Mouse (Mus musculus) ES-E14 (cell line): ENCODE data around the gene Zfp382. TPM values are rescaled to one million over a fixed set of nuclear protein-coding genes. Genes with fewer than 3 reads are reported as not detected.

Experiments
- DNase-seq: peaks from one replicate; pipeline ENCODE4 v3.0.0-alpha.2; 2013; ENCODE audit warnings: low read depth, low spot score
- H3K27ac ChIP-seq: 2 replicates; pipeline ENCODE4 v1.5.1; 2012; ENCODE audit warnings: low read depth, mild to moderate bottlenecking, low read length, moderate library complexity, mixed read lengths; ENCODE audit not compliant: poor library complexity, insufficient read depth, severe bottlenecking
- H3K36me3 ChIP-seq: 2 replicates; pipeline ENCODE4 v1.6.1; 2012; ENCODE audit warnings: mild to moderate bottlenecking, low read length, moderate library complexity, mixed read lengths; ENCODE audit not compliant: control insufficient read depth, poor library complexity, insufficient read depth, severe bottlenecking
- H3K4me1 ChIP-seq, 2 experiments: fragments of 150-350 bp in 1 of 2; sonication (generic) in 1 of 2; 2 replicates each; pipeline ENCODE4 v1.6.1; 2012; ENCODE audit warnings: low read length in 2 of 2, mild to moderate bottlenecking in 1 of 2, mixed read lengths in 1 of 2; ENCODE audit not compliant: control insufficient read depth in 2 of 2, insufficient read depth in 2 of 2, poor library complexity in 1 of 2
- H3K4me3 ChIP-seq, 2 experiments: fragments of 150-350 bp in 1 of 2; sonication (generic) in 1 of 2; 2 replicates each; pipeline ENCODE4 v1.5.1; 2012; ENCODE audit warnings: low read length in 2 of 2, low read depth in 1 of 2, mild to moderate bottlenecking in 1 of 2, mixed read lengths in 1 of 2; ENCODE audit not compliant: insufficient read depth in 1 of 2, poor library complexity in 1 of 2, severe bottlenecking in 1 of 2
- H3K9ac ChIP-seq: 2 replicates; pipeline ENCODE4 v1.6.1; 2012; ENCODE audit warnings: low read depth, mild to moderate bottlenecking, low read length, mixed read lengths; ENCODE audit not compliant: poor library complexity, insufficient read depth, severe bottlenecking
- H3K9me3 ChIP-seq: fragments of 150-350 bp; sonication (generic); 2 replicates; pipeline ENCODE4 v1.6.1; 2012; ENCODE audit warnings: low read depth, mild to moderate bottlenecking, low read length; ENCODE audit not compliant: control insufficient read depth, insufficient read depth
- CHD2 ChIP-seq: IDR thresholded peaks from 2 replicates; pipeline ENCODE4 v1.6.1; 2014; ENCODE audit warnings: mild to moderate bottlenecking, low read depth, low read length, inconsistent platforms
- HCFC1 ChIP-seq: IDR thresholded peaks from 2 replicates; pipeline ENCODE4 v1.6.1; 2012; ENCODE audit warnings: low read length, inconsistent platforms, borderline replicate concordance; ENCODE audit not compliant: insufficient read depth
- MAFK ChIP-seq: IDR thresholded peaks from 2 replicates; pipeline ENCODE4 v1.6.1; 2014; ENCODE audit warnings: mild to moderate bottlenecking, low read depth, low read length, inconsistent platforms; ENCODE audit not compliant: insufficient read depth
- ZC3H11A ChIP-seq: IDR thresholded peaks from 2 replicates; pipeline ENCODE4 v1.6.1; 2012; ENCODE audit warnings: low read depth, mild to moderate bottlenecking, inconsistent platforms, low read length, borderline replicate concordance
- ZNF384 ChIP-seq: IDR thresholded peaks from 2 replicates; pipeline ENCODE4 v1.6.1; 2012; ENCODE audit warnings: low read depth, low read length, inconsistent platforms
- in situ Hi-C, 2 experiments: fragments of 600-800 bp; cut with MboI; formaldehyde crosslinking; loops; one replicate each; pipeline ENCODE4 v1.15.1; 2025; ENCODE audit warnings: low sequenced_read_pairs in 2 of 2, inconsistent platforms in 1 of 2; ENCODE audit not compliant: unreplicated experiment in 2 of 2
- total RNA-seq: library from RNA; depleted of rRNA; stranded (reverse); fragments of 300-350 nt; gene quantifications from 2 replicates; pipeline ENCODE4 v1.2.3, GENCODE M21; 2012; rRNA removed

The Zfp382 gene
- total RNA-seq, result 5.3 and 5.7 TPM in 2 replicates

- Histone ChIP-seq H3K4me1 (peaks cover 0 to 4% of the 10 kb centered on the region in 2 experiments; a peak in 1 of 4 replicates), H3K27ac (no peak within 1 kb of the TSS), H3K36me3 (no peaks in the 10 kb centered on the region; the same call in 1 of the 2 replicates), H3K9me3 (0 out of 2 replicates have a peak, but pooled peaks cover 3% of the 10 kb centered on the region), H3K4me3 (peak within 1 kb of the TSS; percentile 78 to 86), H3K9ac (peak within 1 kb of the TSS; percentile 86)
- peak; percentile 89 for DNase-seq
- TF ChIP-seq HCFC1, result no peak
- in situ Hi-C loops, result no loop called here
Observed at GRCm38 (mm10) chr7:30121308-30122187, at the start of gene Zfp382. Gene Zfp382, plus strand, starts transcription at chr7:30121942.

DNA sequence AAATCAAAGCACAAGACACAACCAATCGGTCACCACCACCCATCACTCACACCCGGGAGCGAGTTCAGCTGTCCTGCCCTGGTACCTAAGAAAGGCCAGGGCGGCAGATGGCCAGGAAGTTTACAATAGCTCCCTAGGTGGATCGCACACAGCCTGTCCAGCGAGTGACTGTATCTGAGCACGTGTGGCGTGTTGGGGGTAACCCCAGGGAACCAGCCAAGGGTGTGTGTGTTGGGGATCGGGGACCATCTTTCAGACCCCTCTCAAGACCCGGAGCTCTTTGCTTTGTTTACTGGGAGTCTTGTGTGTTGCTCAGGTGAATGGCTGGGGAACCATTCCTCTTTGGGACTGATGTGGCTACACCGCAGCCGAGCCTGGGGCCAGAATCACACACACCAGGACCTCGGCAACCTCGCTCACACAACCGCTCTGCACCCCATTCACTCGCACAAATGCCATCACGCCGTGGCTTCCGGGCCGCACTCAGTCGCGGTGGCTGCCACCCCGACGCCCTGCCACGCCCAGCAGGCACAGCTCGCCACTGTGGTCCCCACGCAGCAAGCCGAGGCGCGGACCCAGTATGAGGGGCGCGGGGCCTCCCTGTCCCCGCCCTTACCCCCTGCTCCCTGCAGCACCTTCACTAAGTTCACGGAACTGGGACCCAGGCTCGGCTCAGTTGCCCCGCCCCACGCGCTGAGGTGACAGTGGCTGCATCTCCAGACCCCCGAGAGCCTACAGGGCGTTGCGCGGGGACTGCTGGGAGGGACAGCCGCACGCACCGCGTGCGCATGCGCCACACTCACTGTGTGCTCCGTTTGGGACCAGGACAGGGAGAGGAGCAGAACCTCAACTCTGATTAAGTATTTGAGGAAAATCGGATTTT lies 49.4 kb upstream of the Zfp382 start, which contains the start of gene Zfp82:
Gene Zfp82 (minus strand): TSS at position 755 of the 883 bp plus-strand sequence.
- no peaks in the 10 kb centered on the region for H3K9me3 ChIP-seq
- H3K36me3 ChIP-seq, result peaks cover 2% of the 10 kb centered on the region; the same call in 1 of the 2 replicates
- no peak for TF ChIP-seq CHD2
- no peak for TF ChIP-seq HCFC1
- no peak for TF ChIP-seq ZNF384
- TF ChIP-seq ZC3H11A, result no peak
- TF ChIP-seq MAFK, result no peak
- no peaks in the 10 kb centered on the region for H3K4me1 ChIP-seq
- H3K4me3 ChIP-seq, result peak within 1 kb of the TSS; percentile 79 to 80
- in situ Hi-C loops, result loop anchor here in 1 of 2 experiments (10.0 kb wide), 1 partner anchor 58 kb away; no protein-coding TSS in a partner anchor
- DNase-seq, result peak; percentile 72
- peak within 1 kb of the TSS; percentile 22 for H3K27ac ChIP-seq
- peak within 1 kb of the TSS; percentile 72 for H3K9ac ChIP-seq

DNA sequence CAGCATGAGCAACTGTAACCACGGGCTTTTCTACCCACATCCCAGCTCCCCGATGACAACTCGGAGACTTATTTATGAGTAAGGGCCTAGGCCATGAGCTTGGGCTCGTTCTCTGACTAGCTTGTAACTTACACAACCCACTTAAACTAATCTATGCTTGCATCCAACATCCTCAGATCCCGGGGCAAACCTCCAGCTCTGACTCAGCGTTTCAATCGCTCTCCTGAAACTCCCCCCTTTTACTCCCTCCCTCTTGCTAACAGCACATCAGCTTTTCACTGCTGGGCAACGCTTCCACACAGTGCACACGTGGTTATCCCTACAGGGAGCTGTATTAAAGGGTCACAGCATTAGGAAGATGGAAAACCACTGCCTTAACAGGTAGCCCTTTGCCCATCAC lies 35.2 kb upstream of the Zfp382 start:
- Histone ChIP-seq H3K9me3 (no peaks in the 10 kb centered on the region), H3K36me3 (peaks cover 19% of the 10 kb centered on the region), H3K4me3 (no peak overlapping the region), H3K27ac (no peak overlapping the region), H3K9ac (no peak overlapping the region), H3K4me1 (peaks cover 3 to 5% of the 10 kb centered on the region in 2 experiments)
- in situ Hi-C loops, result no loop called here
- DNase-seq, result no peak
- TF ChIP-seq HCFC1 (no peak), MAFK (0 out of 2 replicates have a peak, but pooled peaks have one; percentile 8)

GRCm38 (mm10) chr7:30089405-30089804 lies 32.3 kb upstream of the Zfp382 start:
- TF ChIP-seq CHD2 (no peak), ZNF384 (no peak), MAFK (no peak), HCFC1 (no peak), ZC3H11A (no peak)
- Histone ChIP-seq H3K4me3 (peak overlapping the region; percentile 74 to 97), H3K4me1 (peaks cover 5 to 10% of the 10 kb centered on the region in 2 experiments), H3K27ac (no peak overlapping the region; the same call in 1 of the 2 replicates), H3K9me3 (no peaks in the 10 kb centered on the region), H3K9ac (peak overlapping the region; percentile 93), H3K36me3 (peaks cover 15% of the 10 kb centered on the region)
- in situ Hi-C loops, result no loop called here
- DNase-seq, result no peak
